Mouse (Mus musculus): ENCODE data around the gene Gm973.
A peak's percentile ranks its signal among the peaks of the same experiment; 100 is the strongest.

Gm973 gene

GRCm38 (mm10) chr1:59516026-59516917 lies at the start of gene Gm973:
Gm973 (plus strand) TSS chr1:59516264.
- DNase-seq: peak; percentile 4 to 41

- no peak for DNase-seq
Measured at GRCm38 (mm10) chr1:59469170-59469569, 46.9 kb upstream of the Gm973 start.

GRCm38 (mm10) chr1:59470766-59471165 lies 45.3 kb upstream of the Gm973 start:
- DNase-seq: no peak

DNA sequence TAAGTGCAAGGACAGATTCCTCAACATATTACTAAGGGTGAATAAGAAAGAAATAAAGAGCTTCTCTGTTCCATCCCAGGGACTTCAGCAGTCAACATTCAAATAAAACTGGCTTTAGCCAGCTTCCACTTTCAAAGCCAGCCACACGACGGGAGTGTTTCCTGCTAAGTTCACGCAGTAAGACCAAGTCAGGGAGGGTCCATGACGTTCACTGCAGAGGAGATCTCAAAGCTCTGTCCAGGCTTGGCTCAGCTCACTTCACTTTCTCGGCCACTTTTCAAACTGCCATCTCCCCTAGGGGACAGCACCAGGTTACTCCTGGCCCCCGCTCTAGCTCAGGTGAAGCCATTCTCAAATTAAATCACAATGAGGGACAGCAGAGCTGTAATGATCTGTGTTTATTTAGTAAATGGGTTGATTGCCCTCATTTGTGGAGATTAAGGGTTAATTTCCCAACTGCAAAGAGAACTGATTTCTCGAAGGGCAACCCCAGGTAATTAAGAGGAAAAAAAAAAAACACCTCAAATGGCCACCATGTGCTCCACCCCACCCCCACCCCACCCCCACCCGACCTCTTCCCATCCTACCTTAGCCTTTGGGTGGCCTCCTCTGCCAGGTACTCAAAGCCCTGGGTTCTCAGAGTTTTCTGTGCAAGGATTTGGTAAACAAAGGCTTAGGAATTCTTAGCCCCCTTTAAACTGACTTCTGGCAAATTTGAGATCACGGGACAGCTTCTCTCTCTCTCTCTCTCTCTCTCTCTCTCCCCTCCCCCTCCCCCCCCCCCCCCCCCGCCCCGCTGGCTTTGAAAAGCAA lies 43.5 kb upstream of the Gm973 start:
- DNase-seq: no peak

- DNase-seq: no peak
Measured at GRCm38 (mm10) chr1:59473181-59473555, 42.9 kb upstream of the Gm973 start.

GRCm38 (mm10) chr1:59475618-59476017 lies 40.4 kb upstream of the Gm973 start:
- no peak for DNase-seq

DNA sequence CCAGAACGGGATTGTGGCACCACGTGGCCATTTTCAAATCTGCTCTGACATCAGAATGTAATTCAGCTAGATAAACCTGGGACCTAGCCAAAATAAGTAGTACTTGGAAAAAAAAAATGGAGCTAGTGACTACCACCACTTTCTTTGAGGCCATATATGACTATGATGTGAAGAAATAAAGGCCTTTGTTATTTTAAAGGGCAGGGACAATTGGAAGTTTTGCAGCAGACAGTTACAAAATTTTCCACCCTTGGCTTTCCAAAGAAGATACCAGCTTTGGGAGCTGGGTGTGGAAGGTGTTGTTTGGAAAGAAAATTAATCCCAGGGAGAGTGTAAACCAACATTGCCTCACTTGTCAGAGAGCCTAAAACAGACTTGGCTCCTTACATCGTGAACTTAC lies 37.2 kb upstream of the Gm973 start:
- DNase-seq: no peak

GRCm38 (mm10) chr1:59480821-59481455 lies 35.1 kb upstream of the Gm973 start:
- DNase-seq: peak in 1 of 2 experiments; percentile 47

DNA sequence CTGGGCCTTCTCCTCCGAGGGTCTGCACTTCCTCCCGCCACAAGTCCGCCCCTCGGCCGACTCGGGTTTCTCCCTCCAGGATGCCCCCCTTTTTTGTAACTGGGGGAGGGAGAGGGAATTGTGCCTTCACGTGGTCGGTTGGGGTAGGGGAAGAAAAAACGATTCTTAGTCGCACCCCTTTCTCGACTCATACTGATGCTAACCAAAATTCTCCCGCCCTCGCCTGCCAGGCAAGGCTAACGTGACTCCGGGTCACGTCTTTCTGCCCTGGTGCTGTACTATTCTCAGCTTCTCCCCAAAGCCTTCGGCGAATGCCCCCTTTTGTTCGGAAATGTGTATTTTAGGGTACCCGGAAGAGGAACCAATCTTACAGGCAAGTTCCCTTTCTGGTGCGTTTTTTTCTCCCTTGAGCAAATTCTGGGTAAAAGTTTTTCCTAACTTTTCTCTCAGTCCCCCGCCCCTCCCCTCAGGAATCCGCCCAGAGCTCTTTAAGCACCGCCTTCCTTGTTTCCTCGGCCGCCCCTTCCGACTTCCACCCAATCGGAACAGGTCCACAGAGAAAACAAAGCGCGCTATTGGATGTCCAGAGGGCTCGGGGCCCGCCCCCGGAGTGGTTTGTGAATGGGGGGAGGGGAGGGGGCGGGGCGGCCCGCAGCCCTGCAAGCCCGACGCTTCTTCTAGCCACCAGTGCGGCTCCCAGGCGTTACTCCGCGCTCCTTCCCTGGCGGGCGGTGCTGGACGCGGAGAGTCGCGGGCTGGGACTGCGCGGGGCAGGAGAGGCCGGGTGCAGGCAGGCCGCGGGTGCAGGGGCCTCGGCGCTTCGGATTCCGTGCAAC lies 34.4 kb upstream of the Gm973 start:
- peak; percentile 97 to 98 for DNase-seq

DNA sequence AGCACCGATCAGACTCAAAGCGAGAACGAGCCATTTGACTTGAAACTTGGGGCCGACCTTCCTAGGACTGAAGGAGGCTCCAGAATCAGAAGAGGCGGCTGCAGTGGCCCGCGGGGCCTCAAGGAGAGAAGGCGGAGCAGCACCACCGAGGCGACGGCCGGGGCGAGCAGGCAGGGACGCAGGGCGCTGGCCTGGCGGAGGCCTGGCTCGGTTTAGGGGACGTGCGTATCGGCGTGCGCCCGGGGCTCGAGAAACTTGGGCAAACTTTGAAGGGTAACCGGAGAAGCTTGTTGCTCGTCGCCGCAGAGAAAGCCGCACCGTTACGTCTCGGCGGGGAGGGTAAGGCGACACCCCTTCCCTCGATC lies 33.8 kb upstream of the Gm973 start, which contains the start of gene Fzd7:
Gene Fzd7, plus strand, starts transcription at position 94 of the 365 bp plus-strand sequence.
- DNase-seq: peak; percentile 50 to 67

- DNase-seq: peak; percentile 38 to 63
Measured at GRCm38 (mm10) chr1:59482696-59483520, 33.2 kb upstream of the Gm973 start.

- peak; percentile 78 to 81 for DNase-seq
Measured at GRCm38 (mm10) chr1:59483521-59484245, 32.4 kb upstream of the Gm973 start.

GRCm38 (mm10) chr1:59484314-59484713 lies 31.8 kb upstream of the Gm973 start:
- DNase-seq: no peak

DNA sequence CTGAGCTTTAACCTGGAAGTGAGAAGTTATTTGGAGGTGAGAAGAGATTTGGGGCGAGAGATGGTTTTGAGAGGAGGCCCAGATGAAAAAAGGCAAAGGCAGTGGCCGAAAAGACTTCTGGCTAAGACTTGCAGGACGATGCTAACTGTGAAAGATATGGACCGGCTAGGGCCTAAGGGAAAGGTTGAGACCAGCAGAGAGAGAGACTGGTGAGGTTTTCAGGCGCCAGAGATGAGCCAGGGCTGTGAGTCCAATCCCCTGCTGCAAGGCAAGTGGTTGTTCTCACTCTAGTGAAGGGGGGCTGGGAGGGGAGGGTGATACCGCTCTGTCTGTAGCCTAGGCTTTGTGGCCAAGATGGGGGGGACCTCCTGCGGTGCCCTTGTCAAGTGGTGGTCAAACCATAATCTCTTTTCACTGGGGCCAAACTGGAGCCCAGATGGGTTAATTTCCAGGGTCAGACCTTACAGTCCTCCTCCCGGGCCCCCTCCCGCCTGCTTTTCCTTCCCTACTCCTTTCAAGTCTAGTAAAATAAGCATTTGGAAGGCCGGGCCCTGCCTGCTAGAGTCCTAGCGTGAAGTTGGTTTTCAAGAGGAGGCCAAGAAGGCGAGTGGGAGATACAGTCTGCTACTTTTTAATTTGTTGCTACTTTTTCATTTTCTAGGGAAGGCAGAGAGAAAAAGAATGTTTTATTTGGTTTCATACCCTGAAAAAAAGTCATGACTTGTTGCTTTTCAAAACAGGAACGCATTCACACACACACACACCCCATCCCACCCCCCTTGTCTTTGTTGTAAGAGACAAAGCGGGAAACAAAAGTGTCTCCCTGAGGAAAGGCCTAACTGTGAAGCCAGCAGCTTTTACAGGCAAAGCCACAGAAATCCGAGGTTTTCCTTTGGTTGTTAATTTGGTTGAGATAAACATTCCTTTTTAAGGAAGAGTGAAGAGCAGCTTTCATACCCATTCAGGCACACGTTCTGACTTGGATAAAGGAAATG lies 31.0 kb upstream of the Gm973 start:
- no peak for DNase-seq

DNA sequence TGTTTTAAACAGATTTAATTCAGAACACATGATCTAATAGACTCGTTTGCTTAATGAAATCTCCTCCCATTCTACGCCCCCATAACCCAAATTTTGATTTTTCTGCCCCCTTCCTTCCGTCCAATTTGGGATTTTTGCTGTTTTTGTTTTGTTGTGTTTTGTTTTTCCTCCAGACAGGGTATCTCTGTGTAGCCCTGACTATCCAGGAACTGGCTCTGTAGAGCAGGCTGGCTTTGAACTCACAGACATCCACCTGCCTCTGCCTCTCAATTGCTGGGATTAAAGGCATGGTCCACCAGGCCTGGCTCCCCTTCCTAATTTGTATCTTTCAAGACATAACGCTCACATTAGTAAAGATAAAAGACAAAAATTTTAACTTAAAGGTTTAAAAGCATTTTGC lies 30.3 kb upstream of the Gm973 start:
- no peak for DNase-seq

- peak; percentile 49 to 75 for DNase-seq
Measured at GRCm38 (mm10) chr1:59487651-59488051, 28.4 kb upstream of the Gm973 start.

- no peak for DNase-seq
Measured at GRCm38 (mm10) chr1:59488481-59488880, 27.6 kb upstream of the Gm973 start.

DNA sequence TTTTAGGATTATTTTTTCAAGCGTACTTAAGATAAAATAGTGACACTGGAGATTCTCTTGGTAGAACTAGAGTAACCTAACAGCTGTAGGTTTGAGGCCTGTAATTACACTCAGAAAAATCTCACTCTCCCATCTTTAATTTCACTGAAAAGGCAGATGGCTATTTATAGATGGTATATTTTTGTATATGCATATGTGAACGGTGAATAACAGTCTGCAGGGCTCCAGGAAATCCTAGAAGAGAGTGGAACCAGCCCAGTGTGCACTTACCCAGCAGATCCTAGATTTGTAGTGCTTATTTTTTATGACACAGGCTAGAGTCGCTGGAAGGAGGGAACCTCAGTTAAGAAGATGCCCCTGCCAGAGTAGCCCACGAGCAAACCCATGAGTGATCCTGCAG lies 27.1 kb upstream of the Gm973 start:
- no peak for DNase-seq

DNA sequence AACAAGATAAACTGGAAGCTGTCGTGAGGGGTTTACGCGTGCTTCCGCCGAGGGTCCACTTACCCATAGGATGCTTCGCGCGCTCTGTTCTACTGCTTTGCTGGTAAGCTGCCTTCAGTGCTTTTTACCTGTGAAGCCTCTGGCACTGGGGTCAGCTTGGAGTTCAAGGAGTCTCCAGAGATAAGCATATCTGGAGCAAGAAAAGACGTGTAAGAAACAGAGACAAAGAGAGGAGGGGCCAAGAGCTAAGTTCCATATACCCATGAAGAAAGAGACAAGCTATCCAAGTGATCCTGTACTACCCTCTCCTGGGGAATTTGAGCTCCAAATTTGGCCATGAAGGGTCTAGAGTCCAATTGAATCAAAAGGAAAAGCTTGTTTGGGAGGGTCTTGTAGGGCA lies 24.5 kb upstream of the Gm973 start:
- no peak for DNase-seq

Data from kidney, postnatal 25 days (tissue).